Mouse (Mus musculus): Measurements from ENCODE around the gene Thegl.
"Not testable (repeated sequence)": the region's sequence is repeated elsewhere in the genome, so short reads cannot be mapped to it uniquely, and the experiment has no call there.

Thegl gene

DNA sequence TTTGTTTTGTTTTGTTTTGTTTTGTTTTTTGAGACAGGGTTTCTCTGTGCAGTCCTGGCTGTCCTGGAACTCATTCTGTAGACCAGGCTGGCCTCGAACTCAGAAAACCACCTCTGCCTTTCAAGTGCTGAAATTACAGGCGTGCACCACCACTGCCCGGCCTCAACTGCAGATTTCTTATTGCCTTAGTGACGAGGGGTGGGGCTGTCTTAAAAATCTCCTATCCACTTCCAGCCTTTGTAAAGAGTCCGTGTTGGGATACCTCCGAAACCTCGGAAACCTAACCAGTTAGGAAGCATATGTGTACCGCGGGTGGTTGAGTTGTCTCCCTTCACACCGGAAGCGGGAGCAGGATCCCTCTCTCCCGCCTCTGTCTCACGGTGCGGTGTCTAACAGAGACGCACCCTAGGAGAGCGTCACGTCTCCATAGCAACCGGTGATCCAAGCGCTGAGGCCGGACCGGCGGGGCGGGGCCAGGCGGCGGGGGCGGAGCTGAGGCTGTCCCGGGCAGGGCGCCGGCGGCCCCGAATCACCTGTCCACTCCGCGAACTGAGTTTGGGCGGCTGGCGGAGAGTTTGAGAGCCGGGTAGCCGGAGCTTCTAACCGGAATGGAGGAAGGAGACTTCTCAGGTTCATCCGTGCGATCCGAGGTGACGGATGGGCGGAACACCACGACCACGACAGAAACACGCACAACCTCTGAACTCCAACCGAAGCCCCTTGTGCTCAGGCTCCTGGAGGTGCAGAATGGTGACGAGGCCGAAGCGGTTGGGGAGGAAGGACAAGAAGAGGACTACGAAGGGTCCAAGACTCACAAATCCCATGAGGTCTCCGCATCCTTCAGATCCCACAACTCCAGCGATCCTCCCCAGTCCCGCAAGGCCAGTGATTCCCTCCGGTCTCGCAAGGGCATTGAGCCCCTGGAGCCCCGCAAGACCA, at the start of gene Thegl:
Gene Thegl (plus strand): TSS at position 480 of the 939 bp plus-strand sequence.
- peak; percentile 74 to 80 for DNase-seq (ENCODE audit: low spot score in 2 of 2)

- DNase-seq (ENCODE audit: low spot score in 2 of 2), result no peak
Measured at GRCm38 (mm10) chr5:76969250-76969649, 46.6 kb upstream of the Thegl start.

DNA sequence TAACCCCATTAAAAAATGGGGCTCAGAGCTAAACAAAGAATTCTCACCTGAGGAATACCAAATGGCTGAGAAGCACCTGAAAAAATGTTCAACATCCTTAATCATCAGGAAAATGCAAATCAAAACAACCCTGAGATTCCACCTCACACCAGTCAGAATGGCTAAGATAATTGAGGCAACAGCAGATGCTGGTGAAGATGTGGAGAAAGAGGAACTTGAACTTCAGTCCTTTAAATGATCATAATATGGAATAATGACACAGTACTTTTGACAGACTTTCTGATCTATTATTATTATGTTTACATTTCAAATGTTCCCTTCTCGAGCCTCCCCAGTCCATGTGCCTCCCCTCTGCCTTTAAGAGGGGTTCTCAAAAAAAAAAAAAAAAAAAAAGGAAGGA, 44.7 kb upstream of the Thegl start:
- not testable (repeated sequence) for DNase-seq (ENCODE audit: low spot score in 2 of 2)

DNA sequence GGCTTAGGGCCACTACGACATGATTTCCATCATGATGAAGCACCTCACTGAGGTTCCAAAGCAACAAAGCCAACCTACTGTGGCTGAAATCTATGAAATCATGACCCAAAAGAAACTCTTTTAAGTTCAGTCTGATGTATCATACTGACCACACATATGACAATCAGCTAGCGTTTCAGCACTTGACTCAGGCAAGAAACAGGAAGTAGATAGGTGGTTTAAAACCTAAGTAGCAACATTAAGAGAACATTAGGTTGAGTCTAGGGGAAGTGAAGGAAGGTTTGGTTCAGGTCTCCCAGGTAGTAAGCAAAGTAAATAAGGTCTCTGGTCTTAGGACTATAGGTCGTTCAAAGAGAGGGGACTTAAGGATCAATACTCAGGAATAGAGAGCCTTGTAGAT, 42.3 kb upstream of the Thegl start:
- no peak for DNase-seq (ENCODE audit: low spot score in 2 of 2)

DNA sequence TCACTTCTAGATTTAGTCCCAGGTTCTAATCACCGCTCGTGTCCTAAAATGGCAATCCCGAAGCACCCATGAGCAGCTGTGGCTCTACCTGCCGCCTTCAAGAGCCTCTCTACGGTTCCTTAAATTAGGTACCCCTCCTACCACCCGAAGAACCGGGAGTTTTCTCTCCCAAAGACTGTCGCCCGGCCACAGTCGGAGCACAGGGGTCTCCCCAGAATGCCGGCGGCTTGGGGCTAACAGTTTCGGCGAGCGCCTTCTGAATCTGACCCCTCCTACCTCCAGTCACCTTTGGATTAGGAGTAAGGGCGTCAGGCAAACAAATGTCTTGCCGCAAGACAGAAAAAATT, 41.6 kb upstream of the Thegl start:
- DNase-seq (ENCODE audit: low spot score in 2 of 2), result no peak

DNA sequence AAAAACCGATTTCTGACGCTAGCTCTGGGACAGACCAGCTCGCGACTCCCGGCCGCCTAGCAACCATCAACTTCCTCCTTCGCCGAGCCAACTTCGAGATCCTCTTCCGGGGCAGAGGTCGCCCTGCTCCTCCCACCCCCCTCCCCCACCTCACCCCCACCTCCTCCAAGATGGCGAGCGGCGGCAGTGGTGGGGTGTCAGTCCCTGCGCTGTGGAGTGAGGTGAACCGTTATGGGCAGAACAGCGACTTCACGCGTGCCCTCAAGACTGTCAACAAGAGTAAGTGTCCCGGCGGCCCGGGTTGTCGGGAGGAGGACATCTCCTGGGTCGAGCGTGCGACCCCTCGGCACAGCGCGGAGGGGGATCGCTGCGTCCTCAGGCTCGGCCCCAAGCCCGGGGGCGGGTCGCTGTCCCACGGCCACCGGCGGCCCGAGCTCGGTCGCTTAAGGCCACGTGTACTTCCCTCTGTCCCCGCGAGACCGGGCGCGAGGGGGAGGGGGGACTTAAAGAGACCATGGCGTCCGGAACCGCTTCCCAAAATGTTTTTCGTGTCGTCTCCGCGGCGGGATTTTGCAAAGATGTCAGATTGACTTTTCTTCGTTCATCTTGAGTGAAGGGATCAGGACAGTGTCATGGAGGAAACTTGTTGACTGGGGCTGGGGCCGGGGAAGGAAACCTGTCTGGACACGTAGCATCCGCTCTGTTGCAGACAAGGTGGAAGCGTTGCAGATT, 41.1 kb upstream of the Thegl start, which contains the start of gene Srp72:
Gene Srp72 (plus strand): TSS at position 130 of the 732 bp plus-strand sequence.
- DNase-seq (ENCODE audit: low spot score in 2 of 2), result peak; percentile 83 to 84

- no peak for DNase-seq (ENCODE audit: low spot score in 2 of 2)
Measured at GRCm38 (mm10) chr5:76975736-76976135, 40.1 kb upstream of the Thegl start.

DNA sequence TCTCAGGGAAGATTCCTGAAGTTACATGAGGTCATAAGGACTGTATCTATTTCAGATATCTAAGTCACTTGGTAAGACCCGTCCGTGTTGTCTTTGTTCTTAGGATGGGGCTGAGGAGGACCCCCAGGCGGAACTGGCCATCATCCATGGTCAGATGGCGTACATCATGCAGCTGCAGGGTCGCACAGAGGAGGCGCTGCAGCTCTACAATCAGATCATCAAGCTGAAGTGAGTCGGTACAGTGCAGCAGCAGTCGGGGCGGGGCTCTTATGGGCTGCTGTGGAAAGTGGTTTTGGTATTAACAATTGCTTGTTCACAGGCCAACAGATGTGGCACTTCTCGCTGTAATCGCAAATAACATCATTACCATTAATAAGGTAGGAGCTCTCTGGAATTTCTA, 31.8 kb upstream of the Thegl start:
- DNase-seq (ENCODE audit: low spot score in 2 of 2), result no peak

DNA sequence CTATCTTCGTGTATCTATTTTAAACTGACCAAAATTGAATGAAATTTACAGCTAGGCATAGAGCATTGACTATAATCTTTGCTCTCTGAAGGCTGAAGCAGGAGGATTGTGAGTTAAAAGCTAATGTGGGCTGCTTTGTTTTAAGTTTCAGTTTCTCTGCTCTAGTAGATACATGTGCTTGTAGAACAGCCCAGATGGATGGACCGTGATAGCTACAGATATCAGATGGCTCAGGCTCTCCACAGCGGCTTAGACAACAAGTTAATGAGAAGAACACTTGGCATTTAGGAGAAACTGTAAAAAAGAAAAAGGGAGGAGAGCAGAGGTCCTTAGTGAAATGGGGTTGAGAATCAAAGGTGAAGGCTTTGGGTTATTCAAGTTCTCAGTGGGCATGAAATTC, 25.0 kb upstream of the Thegl start:
- DNase-seq (ENCODE audit: low spot score in 2 of 2), result no peak

DNA sequence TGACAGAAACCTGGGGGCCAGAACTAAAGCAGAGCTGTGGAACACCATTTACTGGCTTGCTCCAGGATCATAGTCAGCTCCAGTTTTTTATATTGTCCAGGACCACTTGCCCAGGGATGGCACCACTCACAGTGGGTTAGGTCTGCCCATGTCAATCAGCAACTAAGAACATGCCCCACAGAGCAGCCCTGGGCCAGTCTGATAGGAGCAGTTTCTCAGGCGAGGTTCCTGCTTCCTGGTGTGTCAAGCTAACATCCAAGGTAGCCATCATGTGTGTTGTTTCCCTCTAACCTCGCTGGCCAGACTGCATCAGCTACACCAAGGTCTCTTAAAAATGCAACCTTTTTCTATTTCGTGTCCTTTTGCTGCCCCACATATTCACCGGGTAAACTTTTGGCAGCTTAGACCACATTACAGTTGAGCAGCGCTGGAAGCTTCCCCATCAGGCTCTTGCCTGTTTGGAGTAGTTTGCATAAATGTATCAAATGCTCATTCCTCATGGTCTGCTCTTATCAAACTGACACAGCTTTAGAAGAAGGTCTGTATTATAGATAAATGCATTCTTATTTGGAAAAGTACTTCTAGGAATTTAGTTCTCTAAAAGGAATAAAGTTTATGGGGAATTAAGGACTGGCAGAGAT, 22.5 kb upstream of the Thegl start:
- no peak for DNase-seq (ENCODE audit: low spot score in 2 of 2)

GRCm38 (mm10) chr5:76998416-76998815, 17.4 kb upstream of the Thegl start:
- DNase-seq (ENCODE audit: low spot score in 2 of 2), result peak in 1 of 2 experiments; percentile 40

- no peak for DNase-seq (ENCODE audit: low spot score in 2 of 2)
Measured at GRCm38 (mm10) chr5:77001192-77001591, 14.6 kb upstream of the Thegl start.

GRCm38 (mm10) chr5:77004051-77004821, 11.6 kb upstream of the Thegl start, which contains the start of gene Arl9:
TSS of gene Arl9 (plus strand) at chr5:77004055.
- no peak for DNase-seq (ENCODE audit: low spot score in 2 of 2)

DNA sequence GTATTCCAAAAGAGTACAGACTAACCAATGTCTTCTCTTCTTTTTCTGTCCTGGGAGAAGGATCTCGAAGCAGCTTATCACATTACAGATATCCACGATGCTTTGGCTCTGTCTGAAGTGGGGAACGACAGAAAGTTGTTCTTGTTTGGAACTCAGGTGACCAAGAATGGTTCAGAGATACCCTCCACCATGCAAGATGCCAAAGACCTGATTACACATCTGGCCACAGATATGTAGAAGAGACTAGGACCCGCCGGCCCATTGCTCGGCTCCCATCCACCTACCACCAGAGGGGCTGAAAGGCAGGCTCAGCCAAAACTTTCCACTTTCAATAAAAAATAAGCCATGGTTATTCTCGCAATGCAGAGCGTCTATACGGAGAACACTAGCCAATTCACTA, 5.5 kb upstream of the Thegl start:
- no peak for DNase-seq (ENCODE audit: low spot score in 2 of 2)

DNA sequence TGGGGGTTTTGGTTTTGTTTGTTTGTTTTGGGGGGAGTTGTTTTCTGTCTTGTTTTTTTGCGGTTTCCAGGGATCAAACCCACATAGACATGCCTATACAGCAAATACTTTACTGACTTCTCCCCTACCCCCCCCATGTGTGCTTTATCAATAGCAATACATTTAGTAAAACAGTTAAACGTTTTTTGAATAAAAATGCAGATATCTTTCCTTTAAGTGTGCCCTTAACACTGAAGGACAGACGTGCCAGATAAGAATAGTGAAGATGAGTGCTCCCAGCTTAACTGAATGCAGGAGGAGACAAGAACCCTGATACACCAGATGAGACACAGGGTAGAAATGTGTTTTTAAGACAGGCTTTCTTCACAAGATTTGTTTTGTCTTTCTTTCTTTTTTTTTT, 4.7 kb upstream of the Thegl start:
- no peak for DNase-seq (ENCODE audit: low spot score in 2 of 2)

DNA sequence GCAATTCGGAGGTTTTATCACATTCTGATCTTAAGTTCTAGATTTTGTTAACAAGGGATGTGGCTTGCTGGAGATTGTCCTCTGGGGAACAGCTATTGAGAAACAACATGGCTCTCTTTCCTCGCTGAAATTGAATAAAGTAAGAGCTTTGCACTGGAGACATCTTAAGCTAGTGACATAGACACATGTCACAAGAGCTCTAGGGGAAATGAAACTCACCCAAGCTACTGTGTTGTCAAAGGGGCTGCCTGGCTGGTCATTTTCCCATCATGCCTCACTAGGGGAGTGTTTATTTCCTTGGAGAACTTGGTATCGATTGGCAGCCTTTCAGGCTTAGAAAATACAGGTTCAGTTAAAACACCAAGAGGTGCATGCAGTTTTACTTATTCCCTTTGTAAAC, 2.7 kb upstream of the Thegl start:
- DNase-seq (ENCODE audit: low spot score in 2 of 2), result no peak

DNA sequence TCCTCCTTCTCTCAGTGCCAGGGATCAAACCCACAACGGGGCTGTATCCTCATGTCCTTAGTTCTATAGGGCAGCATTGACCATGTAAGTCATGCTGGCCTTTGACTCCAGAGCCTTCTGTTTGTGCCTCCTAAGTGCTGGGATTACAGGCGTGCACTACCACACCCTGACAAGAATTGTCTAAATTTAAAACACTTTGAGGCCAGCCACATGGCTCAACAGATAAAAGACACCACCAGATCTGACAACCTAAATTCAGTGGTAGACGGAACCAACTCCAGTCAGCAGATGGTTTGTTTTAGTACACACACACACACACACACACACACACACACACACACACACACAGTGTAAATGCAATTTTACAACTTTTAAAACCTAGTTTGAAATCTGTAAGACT, 12.2 kb downstream of the Thegl start:
- DNase-seq (ENCODE audit: low spot score in 2 of 2), result no peak

DNA sequence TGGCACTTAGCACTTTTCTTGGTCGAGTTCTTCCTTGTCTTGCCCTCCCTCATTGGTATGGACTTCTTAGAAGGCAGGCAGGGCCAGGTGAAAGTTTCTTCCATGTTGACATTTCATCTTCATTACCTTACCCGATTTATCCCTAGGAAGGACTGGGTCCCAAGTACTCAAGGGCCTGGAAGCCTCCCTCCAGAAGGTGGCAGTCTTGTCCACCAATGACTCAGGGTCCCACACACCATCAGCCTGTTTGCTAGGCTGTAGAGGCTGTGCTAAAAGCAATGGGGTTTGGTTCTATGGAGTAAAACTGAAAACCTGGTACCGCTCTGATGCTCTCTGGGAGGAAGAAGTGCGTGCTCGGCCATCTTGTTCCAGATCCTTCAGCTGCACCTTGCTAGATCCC, 13.9 kb downstream of the Thegl start:
- DNase-seq (ENCODE audit: low spot score in 2 of 2), result peak; percentile 15 to 26

DNA sequence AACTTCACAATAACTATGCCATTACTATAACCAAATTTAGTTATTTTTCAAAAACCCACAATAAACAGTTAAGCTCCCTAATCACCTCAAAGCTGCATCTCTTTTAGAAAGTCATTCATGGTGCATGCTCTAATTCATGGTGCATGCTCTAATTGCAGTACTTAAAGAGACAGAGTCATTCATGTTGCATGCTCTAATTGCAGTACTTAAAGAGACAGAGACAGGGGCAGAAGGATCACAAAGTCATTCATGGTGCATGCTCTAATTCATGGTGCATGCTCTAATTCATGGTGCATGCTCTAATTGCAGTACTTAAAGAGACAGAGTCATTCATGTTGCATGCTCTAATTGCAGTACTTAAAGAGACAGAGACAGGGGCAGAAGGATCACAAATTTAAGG, 19.3 kb downstream of the Thegl start:
- not testable (repeated sequence) for DNase-seq (ENCODE audit: low spot score in 2 of 2)

DNA sequence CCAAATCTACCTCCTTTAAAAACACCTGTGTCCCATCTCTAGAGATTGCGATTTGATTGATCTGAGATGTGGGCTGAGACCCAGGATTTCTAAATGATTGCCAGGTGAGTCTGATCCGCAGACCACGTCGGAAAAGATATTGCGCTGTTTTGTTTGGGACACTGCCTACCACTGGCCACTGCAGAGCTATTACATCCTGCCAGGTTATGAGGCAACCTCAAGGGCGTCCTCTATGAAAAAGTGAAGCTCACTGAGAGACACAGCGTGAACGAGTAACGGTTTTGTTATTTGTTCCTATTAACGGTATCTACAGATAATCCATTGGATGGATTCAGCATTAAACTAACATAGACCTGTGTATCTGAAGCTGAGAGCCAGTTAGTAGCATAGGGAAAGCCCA, 22.6 kb downstream of the Thegl start:
- no peak for DNase-seq (ENCODE audit: low spot score in 2 of 2)

- DNase-seq (ENCODE audit: low spot score in 2 of 2), result no peak
Measured at GRCm38 (mm10) chr5:77039391-77039790, 23.6 kb downstream of the Thegl start.

DNA sequence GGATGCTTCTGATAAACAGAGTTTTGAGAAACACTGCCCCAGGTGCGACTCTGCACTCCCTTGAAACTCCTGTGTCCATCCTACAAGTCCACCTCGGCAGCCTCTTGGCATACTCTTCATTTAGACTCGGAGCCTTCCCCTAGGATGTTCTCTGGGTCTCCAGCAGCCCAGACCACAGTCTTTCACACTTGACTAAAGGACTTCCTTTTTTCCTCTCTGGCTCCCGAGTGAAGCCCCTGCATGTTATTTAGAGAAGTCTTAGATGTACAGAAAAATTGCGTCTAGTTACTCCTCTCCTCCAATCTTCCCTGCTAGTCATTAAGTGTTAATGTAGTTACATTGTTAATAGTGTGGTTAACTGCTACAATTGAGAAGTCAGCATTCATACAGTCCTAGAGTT, 28.5 kb downstream of the Thegl start:
- no peak for DNase-seq (ENCODE audit: low spot score in 2 of 2)

All from right cerebral cortex, adult 2 months (tissue).